Mouse (Mus musculus): Measurements from ENCODE around the gene Rph3a.

DNA sequence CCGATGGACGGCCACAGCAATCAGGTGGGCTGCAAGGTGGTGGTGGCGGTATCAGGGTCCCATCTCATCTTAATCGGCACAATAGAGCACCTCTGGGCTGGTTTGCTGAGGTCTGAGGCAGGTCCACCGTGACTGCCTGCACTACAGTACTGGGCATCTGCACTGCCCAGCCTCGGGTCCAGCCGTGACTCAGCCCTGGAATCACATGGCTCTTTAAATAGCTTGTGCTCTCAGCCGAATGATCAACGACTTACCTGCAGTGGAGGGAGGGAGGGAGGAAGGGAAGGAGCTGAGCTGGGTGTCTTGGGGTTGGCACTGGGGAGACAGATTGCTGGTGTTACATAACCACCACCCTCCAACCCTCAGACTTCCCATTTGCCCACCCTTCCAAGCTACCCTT lies 20.3 kb upstream of the Rph3a start:
- no peak for TF ChIP-seq CTCF (IDR thresholded peaks at IDR 0.05; ENCODE audit: low read depth, low read length)
- no peak for TF ChIP-seq GATA1 (IDR thresholded peaks at IDR 0.05; ENCODE audit: borderline replicate concordance, low read length)
- no peak for TF ChIP-seq POLR2AphosphoS5 (IDR thresholded peaks at IDR 0.05; ENCODE audit: insufficient replicate concordance, low read depth, low read length)
- no peak for TF ChIP-seq TAL1 (conservative IDR thresholded peaks at IDR 0.05; ENCODE audit: low read depth, low read length)

Measured in G1E (cell line).